Mouse (Mus musculus): ENCODE results near the gene Bag2. TPM values are rescaled to one million over a fixed set of nuclear protein-coding genes. Genes with fewer than 3 reads are reported as not detected.

The Bag2 gene
- polyA plus RNA-seq (2012; rRNA removed), result 10.6 and 17.0 TPM in 2 replicates

DNA sequence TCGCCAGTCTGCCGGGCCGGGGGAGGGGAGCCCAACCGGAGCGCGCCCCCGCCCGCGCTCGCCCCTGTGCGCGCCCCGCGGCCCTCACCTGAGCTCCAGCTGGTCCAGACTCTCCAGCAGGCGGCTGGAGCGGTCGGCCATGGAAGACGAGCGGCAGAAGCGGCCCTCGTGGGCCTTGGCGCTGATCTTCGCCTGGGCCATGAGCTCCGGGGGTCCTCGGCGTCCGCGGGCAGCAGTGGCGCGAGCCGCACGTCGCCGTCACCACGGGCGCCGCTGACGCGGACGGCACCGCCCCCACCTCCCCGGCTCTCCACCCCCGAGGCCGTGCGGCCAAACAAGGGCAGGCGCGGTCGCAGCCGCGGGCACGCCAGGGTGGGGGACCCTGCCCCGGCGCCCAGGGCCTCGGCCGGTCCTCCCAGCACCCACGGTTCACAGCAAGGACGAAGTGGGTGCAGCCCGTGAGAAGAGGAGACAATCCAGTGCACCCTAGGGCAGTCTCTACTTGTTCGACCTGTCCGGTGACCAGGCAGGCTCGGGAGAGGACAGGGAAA, at the start of gene Bag2:
TSS of gene Bag2 (minus strand) at position 305 of the 551 bp plus-strand sequence.
- under 1% methylated on average over 60 of the region's 61 CpGs for WGBS
- H3K4me1 ChIP-seq (ENCODE audit: control insufficient read depth, insufficient read depth, low read length), result no peaks in the 10 kb centered on the region
- peak within 1 kb of the TSS; percentile 83 for H3K4me3 ChIP-seq (replicated peaks; ENCODE audit: extremely low read depth, low read depth, low read length)
- TF ChIP-seq CTCF (IDR thresholded peaks at IDR 0.05; ENCODE audit: insufficient read depth, low read length) (no peak), POLR2A (IDR thresholded peaks at IDR 0.05; ENCODE audit: borderline replicate concordance, extremely low read depth, low read depth, low read length) (no peak)
- peak; percentile 72 for DNase-seq

DNA sequence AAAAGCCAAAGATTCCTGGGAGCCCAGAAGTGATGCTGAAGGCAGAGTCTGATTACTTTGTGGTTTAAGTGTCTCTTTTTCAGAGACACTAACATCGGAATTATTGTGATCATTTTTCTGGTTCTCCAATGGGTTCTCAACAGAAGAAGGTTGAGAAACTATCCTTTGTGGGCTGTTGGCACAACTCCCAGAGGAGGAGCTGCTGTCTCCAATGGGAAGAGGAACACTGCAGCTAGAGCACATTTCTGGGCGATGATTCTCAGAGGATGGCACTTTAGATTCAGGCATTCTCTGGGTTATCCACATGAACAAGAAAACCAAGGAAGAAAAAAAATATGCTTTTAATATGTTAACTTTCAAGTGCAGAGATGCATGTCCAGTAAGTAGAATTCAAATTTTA, 45.7 kb upstream of the Bag2 start:
- no peaks in the 10 kb centered on the region; the same call in 1 of the 2 replicates for H3K4me1 ChIP-seq (ENCODE audit: control insufficient read depth, insufficient read depth, low read length)
- TF ChIP-seq CTCF (IDR thresholded peaks at IDR 0.05; ENCODE audit: insufficient read depth, low read length) (no peak), POLR2A (IDR thresholded peaks at IDR 0.05; ENCODE audit: borderline replicate concordance, extremely low read depth, low read depth, low read length) (no peak)
- WGBS, result 86% methylated on average over 2 of the region's 2 CpGs

DNA sequence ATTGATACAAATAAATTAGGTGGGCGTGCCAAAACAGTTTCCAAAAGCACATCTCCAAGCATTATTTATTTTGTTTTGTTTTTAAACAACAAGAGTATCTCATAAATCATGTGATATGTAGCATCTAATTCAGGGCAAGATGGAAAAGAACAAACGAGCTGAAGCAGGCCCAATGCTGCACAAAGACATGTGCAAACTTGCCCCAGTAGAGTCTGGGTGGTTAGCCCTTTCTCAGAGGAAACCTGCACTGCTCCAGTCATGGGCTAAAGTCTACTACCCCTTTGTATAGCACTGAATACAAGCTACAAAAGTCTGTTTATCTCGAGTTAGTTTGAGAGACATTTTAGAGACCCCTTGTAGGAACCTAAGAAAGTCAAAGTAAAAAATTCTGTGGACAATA, 42.0 kb upstream of the Bag2 start:
- no peak for TF ChIP-seq POLR2A (IDR thresholded peaks at IDR 0.05; ENCODE audit: borderline replicate concordance, extremely low read depth, low read depth, low read length)
- TF ChIP-seq CTCF (IDR thresholded peaks at IDR 0.05; ENCODE audit: insufficient read depth, low read length), result no peak
- DNase-seq, result no peak
- Histone ChIP-seq H3K4me3 (replicated peaks; ENCODE audit: extremely low read depth, low read depth, low read length) (no peak overlapping the region), H3K4me1 (ENCODE audit: control insufficient read depth, insufficient read depth, low read length) (no peaks in the 10 kb centered on the region; the same call in 1 of the 2 replicates)
- whole genome bisulfite sequencing, result 73% methylated on average over 3 of the region's 3 CpGs

More for the DNA sequence above, 45.7 kb upstream of the Bag2 start:
- no peak overlapping the region for H3K4me3 ChIP-seq (replicated peaks; ENCODE audit: extremely low read depth, low read depth, low read length)
- DNase-seq, result no peak

DNA sequence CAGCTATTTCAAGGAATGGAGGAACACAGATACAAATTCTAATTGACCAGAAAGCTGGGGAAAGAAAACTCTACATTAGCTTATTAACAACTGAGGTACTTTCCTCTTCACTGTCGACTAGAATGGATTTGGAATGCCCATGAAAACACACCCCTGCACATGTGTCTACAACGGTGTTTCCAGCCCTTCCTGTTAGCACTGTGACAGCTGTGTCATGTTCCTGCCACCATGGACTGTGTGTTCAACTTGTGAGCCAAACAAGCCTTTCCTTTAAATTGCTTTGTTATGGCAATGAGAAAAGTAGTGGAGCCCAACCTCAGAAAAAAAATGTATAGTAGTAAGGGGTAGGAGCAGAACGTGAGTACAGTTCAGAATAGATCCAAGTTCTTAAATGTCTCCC, 30.9 kb upstream of the Bag2 start:
- no peaks in the 10 kb centered on the region for H3K4me1 ChIP-seq (ENCODE audit: control insufficient read depth, insufficient read depth, low read length)
- DNase-seq, result no peak
- no peak overlapping the region for H3K4me3 ChIP-seq (replicated peaks; ENCODE audit: extremely low read depth, low read depth, low read length)
- TF ChIP-seq POLR2A (IDR thresholded peaks at IDR 0.05; ENCODE audit: borderline replicate concordance, extremely low read depth, low read depth, low read length), result no peak
- no peak for TF ChIP-seq CTCF (IDR thresholded peaks at IDR 0.05; ENCODE audit: insufficient read depth, low read length)
- 24% methylated on average over 3 of the region's 3 CpGs for WGBS

DNA sequence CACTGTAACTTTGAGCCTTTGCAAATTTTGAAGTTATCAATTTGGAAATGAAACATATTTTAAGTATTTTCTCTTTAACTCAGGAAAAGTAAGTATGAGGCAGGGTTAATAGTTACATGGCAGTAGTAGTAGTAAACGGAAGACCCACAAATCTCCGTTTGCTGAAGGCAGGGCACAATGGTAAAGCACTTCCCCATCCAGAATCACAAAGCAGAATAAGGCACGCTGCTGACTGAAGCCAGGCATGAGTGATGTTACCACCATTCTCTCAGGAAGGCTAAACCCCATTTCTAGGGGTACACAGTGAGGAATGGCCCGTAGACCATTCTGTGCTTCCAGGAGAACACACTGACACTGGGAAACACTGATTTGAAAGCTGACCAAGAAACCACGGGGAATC, 30.5 kb upstream of the Bag2 start:
- WGBS, result 63% methylated on average over 5 of the region's 5 CpGs
- DNase-seq, result no peak
- TF ChIP-seq POLR2A (IDR thresholded peaks at IDR 0.05; ENCODE audit: borderline replicate concordance, extremely low read depth, low read depth, low read length), result no peak
- Histone ChIP-seq H3K4me1 (ENCODE audit: control insufficient read depth, insufficient read depth, low read length) (no peaks in the 10 kb centered on the region), H3K4me3 (replicated peaks; ENCODE audit: extremely low read depth, low read depth, low read length) (no peak overlapping the region)

DNA sequence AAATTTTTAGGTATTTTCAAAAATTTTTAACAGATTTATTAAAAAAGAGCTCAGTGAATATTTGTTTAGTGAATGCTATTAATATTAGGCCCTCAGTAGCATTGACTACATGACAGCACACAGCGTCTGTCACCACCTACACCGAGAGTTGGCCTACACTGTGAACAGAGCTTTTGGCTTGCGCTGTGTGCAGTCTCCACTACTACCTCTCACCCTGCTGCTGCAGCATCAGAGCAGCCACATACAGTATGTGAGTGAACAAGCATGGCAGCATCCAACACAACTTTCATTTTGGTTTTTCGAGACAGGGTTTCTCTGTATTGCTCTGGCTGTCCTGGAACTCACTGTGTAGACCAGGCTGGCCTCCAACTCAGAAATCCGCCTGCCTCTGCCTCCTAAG, 27.0 kb upstream of the Bag2 start:
- WGBS, result 97% methylated on average over 5 of the region's 5 CpGs
- TF ChIP-seq CTCF (IDR thresholded peaks at IDR 0.05; ENCODE audit: insufficient read depth, low read length) (no peak), POLR2A (IDR thresholded peaks at IDR 0.05; ENCODE audit: borderline replicate concordance, extremely low read depth, low read depth, low read length) (no peak)
- DNase-seq, result no peak

DNA sequence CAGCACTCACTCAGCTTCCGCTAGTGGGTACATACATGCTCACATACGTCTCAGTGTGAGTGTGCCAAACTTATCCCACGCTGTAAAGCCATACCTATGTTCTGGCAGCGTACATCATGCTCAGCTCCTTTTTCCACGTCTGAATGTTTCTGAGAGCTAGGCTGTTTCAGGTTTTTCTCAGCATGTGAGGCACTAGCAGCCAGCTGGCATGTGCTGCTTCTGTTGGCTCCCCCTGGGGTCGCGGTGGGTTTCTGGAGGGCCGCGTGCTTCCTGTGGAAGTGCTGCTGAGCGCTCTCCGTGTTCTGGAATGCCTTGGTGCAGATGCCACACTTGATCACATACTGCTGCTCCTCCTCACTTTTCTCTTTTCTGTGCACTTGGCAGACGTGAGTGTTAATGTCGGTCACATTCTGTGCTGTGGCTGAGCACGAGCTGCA, 18.6 kb upstream of the Bag2 start:
- WGBS, result 81% methylated on average over 14 of the region's 14 CpGs
- DNase-seq, result no peak
- no peak for TF ChIP-seq POLR2A (IDR thresholded peaks at IDR 0.05; ENCODE audit: borderline replicate concordance, extremely low read depth, low read depth, low read length)
- no peak for TF ChIP-seq CTCF (IDR thresholded peaks at IDR 0.05; ENCODE audit: insufficient read depth, low read length)
- Histone ChIP-seq H3K4me1 (ENCODE audit: control insufficient read depth, insufficient read depth, low read length) (no peaks in the 10 kb centered on the region), H3K4me3 (replicated peaks; ENCODE audit: extremely low read depth, low read depth, low read length) (no peak overlapping the region)

More for the DNA sequence above, 27.0 kb upstream of the Bag2 start:
- H3K4me1 ChIP-seq (ENCODE audit: control insufficient read depth, insufficient read depth, low read length), result no peaks in the 10 kb centered on the region
- no peak overlapping the region for H3K4me3 ChIP-seq (replicated peaks; ENCODE audit: extremely low read depth, low read depth, low read length)

DNA sequence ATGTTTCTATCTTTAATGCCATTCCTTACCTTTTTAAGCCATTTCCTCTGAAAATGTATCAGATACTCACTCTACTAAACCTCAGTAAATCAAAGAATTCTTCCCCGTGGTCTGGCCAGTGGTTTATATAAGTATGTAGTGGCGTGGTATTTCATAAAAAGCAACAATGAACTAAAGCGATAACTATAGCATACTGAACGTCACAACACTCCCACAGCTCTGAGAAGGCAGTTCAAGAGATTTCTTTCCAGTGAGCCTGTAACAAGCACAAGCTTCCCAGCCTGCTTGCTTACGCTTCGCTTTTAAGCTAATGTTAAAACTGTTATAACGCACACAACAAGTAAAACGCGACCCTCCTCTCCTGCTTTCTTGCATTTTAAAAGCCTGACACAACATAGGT, 14.5 kb upstream of the Bag2 start:
- WGBS, result 96% methylated on average over 9 of the region's 9 CpGs
- no peak for DNase-seq
- Histone ChIP-seq H3K4me1 (ENCODE audit: control insufficient read depth, insufficient read depth, low read length) (no peaks in the 10 kb centered on the region), H3K4me3 (replicated peaks; ENCODE audit: extremely low read depth, low read depth, low read length) (no peak overlapping the region)
- no peak for TF ChIP-seq POLR2A (IDR thresholded peaks at IDR 0.05; ENCODE audit: borderline replicate concordance, extremely low read depth, low read depth, low read length)
- TF ChIP-seq CTCF (IDR thresholded peaks at IDR 0.05; ENCODE audit: insufficient read depth, low read length), result no peak

DNA sequence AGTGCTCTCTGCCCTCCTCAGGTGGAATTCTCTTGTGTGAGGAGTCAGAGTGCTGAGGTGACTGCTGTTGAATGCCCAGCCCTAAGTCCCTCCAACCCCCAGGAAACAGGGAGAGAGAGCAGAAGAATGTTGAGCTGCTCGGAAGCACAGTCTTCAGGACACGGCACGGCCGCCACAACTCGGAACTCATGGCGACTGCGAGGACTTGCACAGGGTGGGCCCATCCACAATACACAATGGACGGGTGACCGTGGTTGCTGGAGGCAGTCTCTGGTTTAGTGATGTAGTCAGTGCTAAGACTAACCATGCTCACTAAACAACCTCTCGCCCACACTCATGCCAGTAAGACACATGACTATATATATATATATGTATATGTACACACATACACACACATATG, 14.0 kb upstream of the Bag2 start:
- 94% methylated on average over 10 of the region's 10 CpGs for WGBS
- no peak for DNase-seq
- TF ChIP-seq CTCF (IDR thresholded peaks at IDR 0.05; ENCODE audit: insufficient read depth, low read length) (no peak), POLR2A (IDR thresholded peaks at IDR 0.05; ENCODE audit: borderline replicate concordance, extremely low read depth, low read depth, low read length) (no peak)
- H3K4me1 ChIP-seq (ENCODE audit: control insufficient read depth, insufficient read depth, low read length), result no peaks in the 10 kb centered on the region
- no peak overlapping the region for H3K4me3 ChIP-seq (replicated peaks; ENCODE audit: extremely low read depth, low read depth, low read length)

DNA sequence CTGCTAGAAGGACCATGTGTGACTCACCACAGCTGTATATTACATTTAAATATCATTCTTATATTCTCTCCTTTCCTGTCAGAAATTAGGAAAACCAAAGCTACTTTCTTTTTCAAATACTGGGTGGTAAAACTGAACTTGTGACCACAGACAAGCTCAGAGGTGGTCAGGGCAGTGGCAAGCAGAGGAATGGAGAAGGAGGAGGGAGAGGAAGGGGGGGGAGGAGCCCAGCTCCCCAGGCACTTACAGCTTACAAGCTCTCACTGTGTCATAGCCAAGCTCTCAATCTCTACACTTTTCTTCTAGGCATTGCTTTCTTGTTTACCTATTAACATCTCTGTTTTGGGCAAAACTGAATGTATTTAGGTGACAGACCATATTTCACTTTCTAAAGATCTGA, 11.2 kb upstream of the Bag2 start:
- TF ChIP-seq POLR2A (IDR thresholded peaks at IDR 0.05; ENCODE audit: borderline replicate concordance, extremely low read depth, low read depth, low read length) (no peak), CTCF (IDR thresholded peaks at IDR 0.05; ENCODE audit: insufficient read depth, low read length) (no peak)
- DNase-seq, result no peak

More for the DNA sequence above, 11.2 kb upstream of the Bag2 start:
- Histone ChIP-seq H3K4me3 (replicated peaks; ENCODE audit: extremely low read depth, low read depth, low read length) (no peak overlapping the region), H3K4me1 (ENCODE audit: control insufficient read depth, insufficient read depth, low read length) (no peaks in the 10 kb centered on the region)

Measured in lung, adult 2 months (tissue).